Mouse (Mus musculus) limb, embryonic 10.5 days (tissue): ENCODE measurements around the gene Gm14085. TPM values are rescaled to one million over a fixed set of nuclear protein-coding genes. Genes with fewer than 3 reads are reported as not detected.

Experiments used
- DNase-seq: peaks from one replicate; pipeline ENCODE4 v3.0.0-alpha.2; 2017; ENCODE audit warnings: low spot score
- H3K27ac ChIP-seq: fragments of 300-500 bp; sonication (generic); 2 replicates; pipeline ENCODE4 v1.5.1; 2016; ENCODE audit warnings: mild to moderate bottlenecking
- H3K27me3 ChIP-seq: fragments of 300-500 bp; sonication (generic); 2 replicates; pipeline ENCODE4 v1.6.1; 2016; ENCODE audit warnings: low read depth, mild to moderate bottlenecking; ENCODE audit not compliant: poor library complexity, severe bottlenecking
- H3K36me3 ChIP-seq: fragments of 300-500 bp; sonication (generic); 2 replicates; pipeline ENCODE4 v1.6.1; 2016; ENCODE audit warnings: mild to moderate bottlenecking, moderate library complexity
- H3K4me1 ChIP-seq: fragments of 300-500 bp; sonication (generic); 2 replicates; pipeline ENCODE4 v1.6.1; 2016
- H3K4me3 ChIP-seq: fragments of 300-500 bp; sonication (generic); 2 replicates; pipeline ENCODE4 v1.5.1; 2016; ENCODE audit warnings: mild to moderate bottlenecking, moderate library complexity
- H3K9me3 ChIP-seq: fragments of 300-500 bp; sonication (generic); replicated peaks from 2 replicates; pipeline ENCODE4 v1.6.1; 2016; ENCODE audit warnings: mild to moderate bottlenecking
- WGBS: fragments of 180-500 bp; shearing (Covaris S2); methylation state at CpG from one replicate; pipeline ENCODE4 v1.1.7; 2016; 5-methylcytosine and 5-hydroxymethylcytosine counted together
- polyA plus RNA-seq: library from polyadenylated mRNA; unstranded; fragments of >200 nt; fragmentation: Nextera tagmentation; extraction: Ambion mirVana; gene quantifications from 2 replicates; pipeline ENCODE4 v1.2.1, GENCODE M21; 2016

The Gm14085 gene
- polyA plus RNA-seq, 1 experiment from 2014 or later = not detected

GRCm38 (mm10) chr2:122571326-122571725 lies 86.6 kb downstream of the Gm14085 start:
- Histone ChIP-seq H3K27me3 (no peaks in the 10 kb centered on the region), H3K4me1 (no peaks in the 10 kb centered on the region), H3K9me3 (no peaks in the 10 kb centered on the region), H3K4me3 (no peak overlapping the region), H3K27ac (no peak overlapping the region), H3K36me3 (no peaks in the 10 kb centered on the region)
- no peak for DNase-seq
- 83% methylated on average over 4 of the region's 4 CpGs for WGBS

GRCm38 (mm10) chr2:122572438-122572837 lies 87.7 kb downstream of the Gm14085 start:
- WGBS = 80% methylated on average over 1 of the region's 1 CpGs
- DNase-seq = no peak
- H3K27ac ChIP-seq = no peak overlapping the region
- H3K4me1 ChIP-seq = peaks cover 4% of the 10 kb centered on the region; the same call in 1 of the 2 replicates
- no peaks in the 10 kb centered on the region for H3K27me3 ChIP-seq
- no peak overlapping the region for H3K4me3 ChIP-seq
- H3K36me3 ChIP-seq = no peaks in the 10 kb centered on the region
- no peaks in the 10 kb centered on the region for H3K9me3 ChIP-seq

DNA sequence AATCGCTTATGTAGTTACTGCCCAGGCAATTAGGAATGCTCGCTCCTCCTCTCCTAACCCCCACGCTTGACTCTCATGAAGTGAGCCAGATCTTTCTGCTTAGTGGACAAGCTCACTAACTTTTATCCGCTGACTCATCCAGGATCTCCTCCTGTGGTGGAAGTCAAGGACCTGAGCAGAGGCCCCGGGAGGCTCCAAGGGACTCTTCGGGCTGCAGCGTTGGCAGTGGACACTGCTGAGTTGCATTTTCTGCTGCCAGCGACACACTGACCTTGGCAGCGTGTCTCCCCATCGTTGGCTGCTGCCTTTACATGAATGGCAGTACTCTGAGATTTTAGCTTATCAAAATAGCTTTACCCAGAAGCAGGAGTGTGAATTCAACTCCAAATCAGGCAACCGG lies 90.7 kb downstream of the Gm14085 start:
- WGBS = 79% methylated on average over 11 of the region's 11 CpGs
- H3K9me3 ChIP-seq = no peaks in the 10 kb centered on the region
- no peaks in the 10 kb centered on the region for H3K36me3 ChIP-seq
- no peaks in the 10 kb centered on the region for H3K27me3 ChIP-seq
- no peak overlapping the region for H3K27ac ChIP-seq
- no peak for DNase-seq
- peaks cover 4% of the 10 kb centered on the region; the same call in 1 of the 2 replicates for H3K4me1 ChIP-seq
- no peak overlapping the region for H3K4me3 ChIP-seq

DNA sequence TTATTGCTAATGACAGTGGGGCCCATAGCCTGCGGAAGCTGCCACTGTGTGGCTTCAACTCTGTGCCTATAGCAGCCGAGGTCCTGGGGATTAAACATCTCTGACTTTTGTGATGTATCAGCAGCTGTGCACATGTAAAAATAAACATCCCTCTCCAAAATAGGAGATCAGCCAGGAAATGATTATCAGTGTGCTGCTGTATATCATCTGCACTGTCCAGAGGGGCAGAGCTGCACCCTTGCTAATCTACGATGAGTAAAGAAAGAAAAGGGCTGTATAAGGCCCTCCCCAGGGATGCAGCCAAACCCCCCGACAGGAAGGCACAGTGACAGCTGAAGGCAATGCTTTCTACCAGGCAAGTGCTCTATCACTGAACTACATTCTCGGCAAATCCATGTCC lies 91.6 kb downstream of the Gm14085 start:
- no peak overlapping the region for H3K4me3 ChIP-seq
- no peak overlapping the region for H3K27ac ChIP-seq
- H3K9me3 ChIP-seq = no peaks in the 10 kb centered on the region
- H3K4me1 ChIP-seq = peaks cover 4% of the 10 kb centered on the region; the same call in 1 of the 2 replicates
- H3K27me3 ChIP-seq = no peaks in the 10 kb centered on the region
- WGBS = 47% methylated on average over 5 of the region's 5 CpGs
- no peaks in the 10 kb centered on the region for H3K36me3 ChIP-seq
- DNase-seq = no peak

DNA sequence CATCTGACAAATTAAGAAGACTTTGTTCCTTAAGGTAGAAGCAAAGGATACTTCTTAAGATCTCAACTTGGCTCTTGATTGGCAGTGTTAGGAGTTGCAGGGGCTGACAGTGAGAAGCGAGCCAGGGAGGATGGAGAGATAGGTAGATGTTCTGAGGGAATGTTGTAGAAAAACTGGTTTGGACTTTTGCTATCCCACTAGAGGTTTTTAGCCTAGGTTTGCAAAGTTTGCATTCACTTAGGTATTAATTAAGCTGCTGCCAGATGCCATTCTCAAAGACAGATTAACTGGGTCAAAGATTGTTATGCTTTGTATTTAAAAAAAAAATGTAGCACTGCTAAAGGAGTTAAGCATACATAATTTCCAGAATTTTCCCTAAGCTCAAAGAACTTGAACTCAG lies 92.6 kb downstream of the Gm14085 start:
- WGBS = 70% methylated on average over 1 of the region's 1 CpGs
- H3K4me3 ChIP-seq = no peak overlapping the region
- no peaks in the 10 kb centered on the region for H3K36me3 ChIP-seq
- no peak for DNase-seq
- H3K9me3 ChIP-seq = no peaks in the 10 kb centered on the region
- no peak overlapping the region for H3K27ac ChIP-seq
- H3K4me1 ChIP-seq = peaks cover 4% of the 10 kb centered on the region; the same call in 1 of the 2 replicates
- no peaks in the 10 kb centered on the region for H3K27me3 ChIP-seq

Other genes starting within 250 kb of the Gm14085 start
- 0.03 TPM in 1 of 2 replicates, not detected in the other for gene Duox2, start 186.5 kb upstream of the Gm14085 start, polyA plus RNA-seq
- gene Duoxa2, start 186.0 kb upstream of the Gm14085 start, polyA plus RNA-seq = 0.13 TPM in 1 of 2 replicates, not detected in the other
- gene Duoxa1, start 171.2 kb upstream of the Gm14085 start, polyA plus RNA-seq = 0.45 TPM in 1 of 2 replicates, not detected in the other
- 0.14 and 0.18 TPM in 2 replicates for gene Duox1, start 169.3 kb upstream of the Gm14085 start, polyA plus RNA-seq
- 5.4 TPM in 2 replicates for gene Shf, start 115.8 kb upstream of the Gm14085 start, polyA plus RNA-seq
- gene Slc28a2, start 58.5 kb upstream of the Gm14085 start, polyA plus RNA-seq = 0.09 TPM in 1 of 2 replicates, not detected in the other
- gene Gatm, start 126.4 kb downstream of the Gm14085 start, polyA plus RNA-seq = 4.6 and 5.2 TPM in 2 replicates
- 0.25 TPM in 1 of 2 replicates, not detected in the other for gene AA467197, start 152.0 kb downstream of the Gm14085 start, polyA plus RNA-seq
- 4.9 TPM in 2 replicates for gene Slc30a4, start 217.7 kb downstream of the Gm14085 start, polyA plus RNA-seq